ENCODE assay signal across 8 mouse cellular contexts in genomic region chr2:180225762-180226378, GRCm38 (mm10). TPM values are rescaled to one million over a fixed set of nuclear protein-coding genes. Genes with fewer than 3 reads are reported as not detected.
DNase-seq lines count a peak whose midpoint lies in the region; ATAC-seq and TF ChIP-seq lines count a peak whose summit lies in the region.

Gene Lama5, minus strand, starts transcription at chr2:180225859.

- no peaks in the 10 kb centered on the region for H3K36me3 ChIP-seq in spleen, adult 2 months (ENCODE audit: control insufficient read depth, insufficient read depth, low read length)
- H3K36me3 ChIP-seq in embryonic facial prominence, embryonic 10.5 days (replicated peaks): peaks cover 4% of the 10 kb centered on the region; the same call in 1 of the 2 replicates
- no peaks in the 10 kb centered on the region for H3K36me3 ChIP-seq in heart, embryonic 12.5 days
- H3K36me3 ChIP-seq in kidney, embryonic 15.5 days: no peaks in the 10 kb centered on the region
- no peaks in the 10 kb centered on the region for H3K36me3 ChIP-seq in stomach, embryonic 16.5 days (ENCODE audit: control insufficient read depth, insufficient read depth, low read length)

- TF ChIP-seq POLR2A in spleen, adult 2 months (IDR thresholded peaks at IDR 0.05; ENCODE audit: low read depth, low read length): no peak

- peak within 1 kb of the TSS; percentile 38; the same call in 1 of the 2 replicates for H3K4me3 ChIP-seq in spleen, adult 2 months (ENCODE audit: extremely low read depth, insufficient read depth, insufficient read length)
- peak within 1 kb of the TSS; percentile 80 for H3K4me3 ChIP-seq in embryonic facial prominence, embryonic 10.5 days
- H3K4me3 ChIP-seq in heart, embryonic 12.5 days: peak within 1 kb of the TSS; percentile 75
- peak within 1 kb of the TSS; percentile 77 for H3K4me3 ChIP-seq in kidney, embryonic 15.5 days (replicated peaks)
- peak within 1 kb of the TSS; percentile 76 for H3K4me3 ChIP-seq in stomach, embryonic 16.5 days (replicated peaks; ENCODE audit: low read length)

- H3K9me3 ChIP-seq in embryonic facial prominence, embryonic 10.5 days: no peaks in the 10 kb centered on the region
- no peaks in the 10 kb centered on the region for H3K9me3 ChIP-seq in heart, embryonic 12.5 days (replicated peaks)
- H3K9me3 ChIP-seq in kidney, embryonic 15.5 days (replicated peaks): no peaks in the 10 kb centered on the region
- no peaks in the 10 kb centered on the region for H3K9me3 ChIP-seq in stomach, embryonic 16.5 days (replicated peaks; ENCODE audit: control insufficient read depth, low read length)

- under 1% methylated on average over 36 of the region's 37 CpGs for WGBS in spleen, adult 2 months
- 2% methylated on average over 37 of the region's 37 CpGs for WGBS in embryonic facial prominence, embryonic 10.5 days
- 1% methylated on average over 34 of the region's 37 CpGs for WGBS in heart, embryonic 12.5 days
- 1% methylated on average over 34 of the region's 37 CpGs for WGBS in kidney, embryonic 15.5 days
- WGBS in stomach, embryonic 16.5 days: under 1% methylated on average over 29 of the region's 37 CpGs

- peak; percentile 76 for ATAC-seq in heart, embryonic 12.5 days (ENCODE audit: insufficient number of reproducible peaks, low FRiP score)
- ATAC-seq in kidney, embryonic 15.5 days (replicated peaks; ENCODE audit: low FRiP score): peak; percentile 88
- peak; percentile 81 for ATAC-seq in stomach, embryonic 16.5 days (ENCODE audit: insufficient read depth, low FRiP score)

- peak within 1 kb of the TSS; percentile 88 for H3K9ac ChIP-seq in heart, embryonic 12.5 days
- peak within 1 kb of the TSS; percentile 77 for H3K9ac ChIP-seq in kidney, embryonic 15.5 days
- peak within 1 kb of the TSS; percentile 83 for H3K9ac ChIP-seq in stomach, embryonic 16.5 days (ENCODE audit: low read length)

- no peak for DNase-seq in spleen, adult 2 months (ENCODE audit: low read depth in 1 of 2, low spot score in 2 of 2)
- DNase-seq in spleen, adult 18-20 months: no peak
- DNase-seq in embryonic facial prominence, embryonic 10.5 days (ENCODE audit: low spot score): peak; percentile 87
- DNase-seq in lung, postnatal 14 days: peak; percentile 83
- DNase-seq in layer of hippocampus, postnatal 10 days (ENCODE audit: low spot score in 2 of 2): no peak

- TF ChIP-seq CTCF in spleen, adult 2 months (IDR thresholded peaks at IDR 0.05; ENCODE audit: extremely low read depth, insufficient read depth, insufficient read length, insufficient replicate concordance): no peak

- peak within 1 kb of the TSS; percentile 98 for H3K4me2 ChIP-seq in heart, embryonic 12.5 days
- H3K4me2 ChIP-seq in kidney, embryonic 15.5 days: peak within 1 kb of the TSS; percentile 97
- peak within 1 kb of the TSS; percentile 91 for H3K4me2 ChIP-seq in stomach, embryonic 16.5 days (ENCODE audit: low read depth, low read length)

- H3K27me3 ChIP-seq in spleen, adult 2 months (ENCODE audit: control insufficient read depth, insufficient read depth, low read length): peaks cover 12% of the 10 kb centered on the region
- H3K27me3 ChIP-seq in embryonic facial prominence, embryonic 10.5 days (replicated peaks; ENCODE audit: low read depth, poor library complexity, severe bottlenecking): peaks cover 72% of the 10 kb centered on the region
- 0 out of 2 replicates have a peak, but pooled peaks cover 5% of the 10 kb centered on the region for H3K27me3 ChIP-seq in heart, embryonic 12.5 days (replicated peaks)
- peaks cover 33% of the 10 kb centered on the region for H3K27me3 ChIP-seq in kidney, embryonic 15.5 days
- H3K27me3 ChIP-seq in stomach, embryonic 16.5 days (ENCODE audit: control insufficient read depth, insufficient read depth, low read length): 0 out of 2 replicates have a peak, but pooled peaks cover 2% of the 10 kb centered on the region

- no peak within 1 kb of the TSS for H3K27ac ChIP-seq in spleen, adult 2 months (ENCODE audit: insufficient read depth, low read length)
- peak within 1 kb of the TSS; percentile 85 for H3K27ac ChIP-seq in embryonic facial prominence, embryonic 10.5 days (replicated peaks)
- H3K27ac ChIP-seq in heart, embryonic 12.5 days (ENCODE audit: poor library complexity, severe bottlenecking): 0 out of 2 replicates have a peak within 1 kb of the TSS, but pooled peaks have one; percentile 31
- peak within 1 kb of the TSS; percentile 88 for H3K27ac ChIP-seq in kidney, embryonic 15.5 days
- H3K27ac ChIP-seq in stomach, embryonic 16.5 days (ENCODE audit: low read length): peak within 1 kb of the TSS; percentile 84

- peaks cover 5% of the 10 kb centered on the region; the same call in 1 of the 2 replicates for H3K4me1 ChIP-seq in spleen, adult 2 months (ENCODE audit: control insufficient read depth, insufficient read depth, insufficient read length)
- H3K4me1 ChIP-seq in embryonic facial prominence, embryonic 10.5 days: peaks cover 77% of the 10 kb centered on the region
- H3K4me1 ChIP-seq in heart, embryonic 12.5 days (replicated peaks): peaks cover 75% of the 10 kb centered on the region
- H3K4me1 ChIP-seq in kidney, embryonic 15.5 days: peaks cover 86% of the 10 kb centered on the region
- peaks cover 53% of the 10 kb centered on the region for H3K4me1 ChIP-seq in stomach, embryonic 16.5 days (ENCODE audit: control insufficient read depth, insufficient read depth, low read length)

RNA-seq across cellular contexts. Expression of gene Lama5, which starts in this region (rescaled TPM):
- polyA plus RNA-seq in spleen, adult 2 months (2012; rRNA removed): 8.4 and 12.2 TPM in 2 replicates
- 19.6 and 25.3 TPM in 2 replicates for polyA plus RNA-seq in embryonic facial prominence, embryonic 10.5 days (2016; fragmentation: Nextera tagmentation; extraction: Ambion mirVana)
- 31.7 and 38.1 TPM in 2 replicates for polyA plus RNA-seq in heart, embryonic 12.5 days (2016; fragmentation: Nextera tagmentation; extraction: Ambion mirVana)
- 40.6 and 46.7 TPM in 2 replicates for polyA plus RNA-seq in kidney, embryonic 15.5 days (2015; fragmentation: Nextera tagmentation; extraction: Ambion mirVana)
- polyA plus RNA-seq in stomach, embryonic 16.5 days (2015; fragmentation: Nextera tagmentation; extraction: Ambion mirVana): 61.3 and 64.6 TPM in 2 replicates
- total RNA-seq in layer of hippocampus, postnatal 10 days (2021): 1 to 10 TPM; 8.1 to 9.6 TPM

Comparison
In these comparisons a context has a peak if more than half of its experiments do, and no peak if none do; other contexts are left out.
1. DNase-seq: peak in embryonic facial prominence, embryonic 10.5 days (single experiment) and lung, postnatal 14 days (single experiment); none in spleen, adult 2 months (0 of 2), spleen, adult 18-20 months (0 of 2) and layer of hippocampus, postnatal 10 days (0 of 2).
2. Peak in every context shown above with its lines, with median percentiles within 50 percentile points of each other: H3K4me3 ChIP-seq, ATAC-seq, H3K4me2 ChIP-seq and H3K9ac ChIP-seq.